Mouse (Mus musculus) kidney, adult 2 months (tissue): ENCODE measurements at regions not wholly inside any gene's neighbourhood (a gene's known extent, or its start where the extent isn't known, plus 50 kb on each side); places are given as distances from the start of the nearest gene placed in this dataset.

Source experiments
- CTCF ChIP-seq: fragments of 200-500 bp; conservative IDR thresholded peaks from 2 replicates; pipeline ENCODE4 v1.5.1; 2011; ENCODE audit warnings: low read depth, mild to moderate bottlenecking, control low read depth, low read length, moderate library complexity, mixed read lengths; ENCODE audit not compliant: insufficient read depth, insufficient read length
- POLR2A ChIP-seq: fragments of 200-500 bp; IDR thresholded peaks from one replicate; pipeline ENCODE4 v1.6.1; 2011; ENCODE audit warnings: low read depth, low read length, control low read depth

DNA sequence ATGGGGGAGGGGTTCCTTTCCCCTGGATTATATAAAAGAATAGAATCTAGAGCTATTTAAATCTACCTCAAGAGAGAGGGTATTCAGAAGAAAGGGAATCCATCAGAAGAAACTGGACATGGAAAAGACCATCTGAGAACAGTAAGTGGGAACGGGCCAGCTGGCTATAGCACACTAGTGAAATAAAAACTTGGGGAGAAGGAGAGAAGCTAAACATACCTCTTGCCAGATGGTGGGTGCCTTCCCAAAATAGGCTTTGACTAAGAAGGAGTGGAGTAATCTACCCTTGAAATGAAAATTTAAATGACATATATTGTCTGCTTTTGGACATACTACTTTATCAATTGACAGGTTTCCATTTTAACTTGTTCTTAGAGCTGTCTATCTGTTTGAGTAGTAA is 657.6 kb downstream of the Inhba start:
- no peak for TF ChIP-seq POLR2A
- no peak for TF ChIP-seq CTCF
